Mouse (Mus musculus): ENCODE measurements around the gene Lhx6.

Gene Lhx6

GRCm38 (mm10) chr2:36035413-36036081, 69.7 kb downstream of the Lhx6 start:
- DNase-seq (ENCODE audit: low spot score): no peak

GRCm38 (mm10) chr2:36034898-36035297, 70.3 kb downstream of the Lhx6 start:
- DNase-seq (ENCODE audit: low spot score): no peak

GRCm38 (mm10) chr2:36033966-36034365, 71.2 kb downstream of the Lhx6 start:
- no peak for DNase-seq (ENCODE audit: low spot score)

GRCm38 (mm10) chr2:36032884-36033283, 72.3 kb downstream of the Lhx6 start:
- DNase-seq (ENCODE audit: low spot score): no peak
